Mouse (Mus musculus): Measurements from ENCODE around the gene Blm.

Gene Blm

DNA sequence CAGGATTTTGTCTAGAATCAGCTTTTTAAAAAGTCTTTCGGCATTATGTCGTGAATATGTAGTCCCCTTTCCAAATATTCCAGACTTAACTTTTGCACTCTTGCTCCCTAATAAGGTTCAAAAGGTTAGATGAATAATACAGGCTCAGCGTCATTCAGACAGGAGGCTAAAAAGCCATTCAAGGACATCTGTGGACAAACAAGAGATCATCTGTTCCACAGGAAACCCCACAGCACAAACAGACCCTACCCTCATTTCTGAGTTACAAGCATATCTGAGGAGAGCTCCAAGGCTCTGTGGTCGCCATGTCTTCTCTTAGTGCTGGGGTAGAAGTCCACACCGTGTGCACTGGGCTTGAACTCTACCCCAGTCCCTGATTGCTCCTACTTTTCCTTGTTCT lies 70.1 kb downstream of the Blm start:
- CTCF ChIA-PET: no interaction called here

DNA sequence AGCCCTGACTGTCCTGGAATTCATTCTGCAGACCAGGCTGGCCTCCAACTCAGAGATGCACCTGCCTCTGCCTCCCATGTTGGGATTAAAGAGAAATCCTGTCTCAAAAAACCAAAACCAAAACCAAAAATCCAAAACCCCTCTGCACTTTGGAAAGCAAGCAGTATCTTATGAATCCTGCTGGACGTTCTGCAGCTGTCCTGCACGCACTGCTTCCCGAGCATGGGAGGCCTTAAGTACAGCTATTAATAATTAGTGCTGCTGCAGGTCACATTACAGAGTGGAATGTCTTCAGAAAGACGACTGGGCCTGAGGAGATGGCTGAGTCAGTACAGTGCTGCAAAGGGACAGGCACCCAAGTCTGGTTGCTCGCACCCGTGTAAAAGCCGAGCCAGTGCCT lies 73.0 kb downstream of the Blm start:
- CTCF ChIA-PET: no interaction called here

DNA sequence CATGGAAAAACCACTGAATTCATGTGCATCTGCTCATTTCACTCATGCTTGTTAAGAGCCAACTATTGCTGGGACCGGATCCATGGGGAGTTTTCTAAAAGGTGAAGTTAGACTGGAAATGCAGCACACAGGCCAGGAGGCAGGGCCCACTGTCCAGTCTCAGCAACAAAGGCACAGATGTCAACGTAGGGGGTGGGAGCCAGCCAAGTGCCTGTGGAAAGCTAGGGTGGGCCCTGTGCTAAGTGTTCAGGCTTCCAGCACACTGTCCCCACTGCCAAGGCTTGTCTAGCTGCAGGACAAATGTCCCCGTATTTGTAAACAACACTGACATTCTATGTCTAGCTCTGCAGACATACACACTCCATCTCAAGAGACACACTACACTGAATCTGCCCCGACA lies 74.0 kb downstream of the Blm start:
- CTCF ChIA-PET: no interaction called here

DNA sequence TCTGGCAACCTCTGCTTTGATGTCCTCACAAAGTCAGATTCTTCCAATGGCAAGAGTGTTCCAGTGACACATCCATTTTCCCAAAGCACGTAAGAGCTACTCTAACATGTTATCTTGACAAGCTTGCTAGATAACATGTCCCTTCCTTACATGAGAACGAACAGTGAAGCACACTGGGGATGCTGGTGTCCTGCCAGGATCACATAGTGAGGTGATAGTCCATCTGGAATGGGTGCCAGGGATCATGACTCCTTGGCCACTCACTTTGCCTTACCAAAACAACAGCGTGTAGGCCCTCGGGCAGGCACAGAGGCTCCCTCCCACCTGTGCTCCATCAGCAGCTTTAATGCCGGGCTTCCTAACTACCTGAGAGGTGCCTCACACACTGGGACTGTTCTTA lies 74.7 kb downstream of the Blm start:
- CTCF ChIA-PET: no interaction called here

DNA sequence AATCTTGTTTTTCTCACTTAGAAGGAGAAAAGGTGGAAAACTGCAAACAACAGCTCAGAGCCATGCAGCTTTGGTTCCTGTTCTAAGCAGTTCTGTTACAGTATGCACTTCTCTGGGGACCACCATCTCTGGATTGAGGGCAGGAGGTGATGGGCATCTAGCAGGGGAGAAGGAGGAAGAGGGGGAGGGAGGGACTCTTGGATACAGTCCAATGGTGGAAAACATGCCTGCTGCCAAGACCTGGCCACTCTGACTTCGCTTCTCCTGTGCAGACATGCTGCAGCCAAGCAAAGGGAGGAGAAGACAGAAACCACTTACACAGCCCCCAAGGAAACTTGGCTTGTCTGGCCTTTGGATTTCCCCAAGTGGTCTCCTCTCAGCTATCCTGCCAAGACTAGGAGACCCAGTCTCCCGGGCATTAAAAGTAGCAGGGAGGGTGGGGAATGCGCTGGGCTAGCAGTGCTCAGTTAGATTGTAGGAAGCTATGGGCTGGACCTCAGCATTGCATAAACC lies 77.0 kb downstream of the Blm start:
- CTCF ChIA-PET: no interaction called here

DNA sequence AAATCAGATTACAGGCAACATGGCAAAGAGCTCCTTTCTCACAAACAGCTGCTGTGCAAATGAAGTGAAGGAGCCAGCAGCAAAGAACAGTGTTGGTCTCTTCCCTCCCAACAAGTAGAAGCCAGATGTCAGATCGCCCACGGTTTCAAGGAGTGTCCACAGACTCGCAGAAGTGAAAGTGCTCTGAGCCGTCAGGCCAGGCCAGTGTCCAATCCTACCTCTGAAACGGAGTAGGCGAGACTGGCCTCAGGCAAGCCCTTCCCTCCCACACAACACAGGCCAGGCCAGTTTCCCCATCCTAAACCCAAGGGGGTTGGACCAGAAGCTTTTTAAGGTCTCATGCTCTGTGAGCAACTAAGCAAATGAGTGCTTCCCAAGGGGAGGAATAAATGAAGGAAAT lies 77.7 kb downstream of the Blm start:
- CTCF ChIA-PET: no interaction called here

DNA sequence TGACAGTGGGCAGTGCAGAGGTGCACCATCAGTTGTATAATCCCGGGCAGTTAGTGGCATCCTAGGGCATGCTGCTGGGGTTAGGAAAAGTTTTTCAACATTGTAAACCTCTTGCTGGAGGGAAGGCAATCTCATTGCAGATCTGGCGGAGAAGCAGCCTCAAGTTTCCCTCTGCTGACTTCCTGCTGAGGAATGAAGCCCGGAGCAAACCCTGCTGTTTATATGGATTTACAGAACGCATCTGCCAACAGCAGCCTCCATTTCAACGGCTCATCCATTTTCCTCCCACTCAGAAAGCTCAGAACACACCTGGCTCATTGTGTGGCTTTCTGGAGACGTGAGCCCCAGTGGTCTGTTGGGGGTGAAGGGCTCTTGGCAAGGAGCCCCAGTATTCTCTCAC lies 78.6 kb downstream of the Blm start:
- CTCF ChIA-PET: no interaction called here

DNA sequence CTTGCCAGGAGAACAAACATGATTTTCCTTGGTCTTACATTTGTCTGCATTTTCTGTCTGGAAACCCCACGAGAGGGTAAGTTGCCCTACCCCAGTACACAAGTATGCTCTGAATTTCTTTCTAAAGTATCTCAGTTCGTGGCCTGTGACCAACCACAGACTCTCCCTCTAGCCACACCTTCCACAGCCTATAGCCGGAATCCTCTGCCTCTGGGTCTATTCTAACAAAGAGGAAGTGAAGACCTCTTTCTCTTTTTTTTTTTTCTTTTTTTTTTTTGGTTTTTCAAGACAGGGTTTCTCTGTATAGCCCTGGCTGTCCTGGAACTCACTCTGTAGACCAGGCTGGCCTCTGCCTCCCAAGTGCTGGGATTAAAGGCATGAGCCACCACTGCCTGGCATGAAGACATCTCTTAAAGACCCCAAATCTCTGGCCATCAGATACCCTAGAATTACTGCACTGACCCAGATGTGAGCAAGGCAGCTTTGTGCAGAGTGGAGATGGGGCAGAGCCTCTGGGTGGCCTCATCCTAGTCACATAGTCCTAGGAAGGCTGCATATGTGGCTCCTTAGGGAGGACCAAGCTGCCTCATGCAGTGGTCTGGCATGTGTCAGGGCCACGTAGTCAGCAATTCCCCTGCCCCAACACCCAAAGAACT lies 79.3 kb downstream of the Blm start:
- CTCF ChIA-PET: no interaction called here

DNA sequence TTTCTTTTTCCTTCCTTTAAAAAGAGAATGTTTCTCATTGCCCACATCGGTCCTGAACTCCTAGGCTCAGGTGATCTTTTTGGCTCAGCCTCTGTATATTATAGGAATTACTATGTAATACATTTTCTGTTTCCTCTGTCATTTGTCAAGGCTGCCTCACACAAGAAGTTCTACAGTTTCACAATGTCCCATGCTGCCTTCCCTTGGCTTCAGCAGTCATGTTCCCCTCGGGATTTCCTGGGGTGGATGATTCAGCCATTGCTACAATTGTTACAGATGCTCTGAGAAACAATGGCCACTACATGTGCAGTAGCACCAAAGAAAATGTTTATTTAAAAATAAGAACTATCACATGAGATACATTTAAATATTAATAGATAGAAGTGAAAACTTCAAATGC lies 80.1 kb downstream of the Blm start:
- CTCF ChIA-PET: no interaction called here

DNA sequence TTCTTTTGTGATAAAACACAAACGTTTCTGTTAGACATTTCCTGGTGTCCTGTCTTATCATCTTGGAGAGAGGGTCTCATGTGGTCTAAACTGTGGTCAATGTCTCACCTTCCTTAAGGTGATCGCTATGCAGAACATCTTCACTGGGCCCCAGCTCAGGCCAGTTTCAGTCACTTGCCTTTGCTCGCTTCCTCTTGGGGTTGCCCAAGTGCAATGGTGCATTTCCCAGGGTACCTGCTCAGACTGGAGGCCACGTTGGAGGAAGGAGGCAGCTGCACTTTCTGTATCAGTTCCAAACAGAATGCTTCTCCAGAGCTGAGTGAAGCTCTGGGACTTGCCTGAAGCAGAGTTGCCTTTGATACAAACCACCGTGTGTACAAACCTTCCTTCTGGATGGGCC lies 80.9 kb downstream of the Blm start:
- CTCF ChIA-PET: no interaction called here

DNA sequence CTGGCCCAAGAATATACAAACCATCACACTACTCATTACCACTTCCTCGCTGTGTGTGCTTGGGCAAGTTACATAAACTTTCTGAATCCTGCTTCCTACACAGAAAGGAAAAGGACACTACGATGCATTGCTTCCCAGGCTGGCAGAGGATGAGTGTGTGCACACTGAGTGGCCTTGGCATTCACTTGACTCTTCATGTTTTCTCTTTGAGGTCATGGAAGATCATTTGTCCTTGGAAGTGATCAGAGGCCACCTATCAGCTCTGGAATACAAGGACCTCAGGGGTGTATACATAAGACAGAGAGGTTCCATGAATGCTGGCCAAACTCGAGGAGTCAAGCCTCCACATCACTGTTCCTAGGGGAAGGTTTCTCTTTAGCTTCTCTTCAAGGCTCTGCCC lies 81.8 kb downstream of the Blm start:
- CTCF ChIA-PET: no interaction called here

DNA sequence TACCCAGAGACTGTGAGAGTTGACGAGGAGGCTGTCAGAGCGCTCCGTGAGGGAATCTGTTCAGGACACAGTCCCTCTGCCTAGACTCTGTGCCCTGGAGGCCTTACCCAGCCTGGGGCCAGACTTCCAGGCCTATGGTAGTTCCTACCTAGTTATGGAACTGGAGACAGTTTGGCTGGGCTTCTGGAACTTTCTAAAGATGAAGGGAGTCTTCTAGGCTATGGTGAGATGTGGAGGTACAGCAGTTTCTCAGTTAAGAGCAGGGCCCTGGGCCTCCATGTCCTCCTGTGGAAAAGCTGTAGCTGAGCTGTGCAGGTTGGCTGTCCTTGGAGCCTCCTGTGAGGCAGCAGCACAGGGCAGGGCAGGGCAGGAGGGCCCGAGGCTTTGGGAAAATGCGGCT lies 82.7 kb downstream of the Blm start:
- CTCF ChIA-PET: no interaction called here

DNA sequence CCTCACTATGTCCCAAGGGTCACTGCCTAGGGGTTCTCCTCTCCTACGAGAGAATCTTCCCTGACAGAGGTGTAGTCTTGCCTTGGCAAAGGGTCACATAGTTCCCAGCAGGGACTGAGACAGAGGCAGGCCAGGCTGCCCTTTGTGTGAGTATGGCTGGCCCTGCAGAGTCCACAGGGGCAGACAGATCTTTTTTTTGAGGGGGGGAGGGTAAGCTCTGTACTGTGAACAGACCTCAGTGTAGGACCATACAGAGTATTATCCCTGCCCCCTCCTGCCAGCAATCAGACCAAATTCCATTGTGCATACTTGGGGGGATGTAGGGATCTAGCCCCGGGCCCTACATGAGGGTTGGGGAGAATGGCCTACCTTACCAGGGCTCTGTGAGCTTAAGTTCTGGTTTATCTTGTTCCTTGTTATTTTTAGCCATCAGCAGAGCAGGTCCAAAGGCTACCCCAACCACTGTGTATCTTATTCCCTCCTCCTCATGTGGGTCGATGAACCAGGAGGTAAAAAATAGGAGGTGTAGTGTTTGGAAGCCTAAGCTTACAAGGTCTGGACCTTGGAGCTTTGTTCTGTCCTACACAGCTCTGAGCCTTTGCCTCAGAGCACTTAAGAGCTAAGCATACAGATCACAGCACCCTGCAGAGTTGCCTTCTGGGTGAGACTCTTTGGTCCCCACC lies 83.2 kb downstream of the Blm start:
- CTCF ChIA-PET: no interaction called here

DNA sequence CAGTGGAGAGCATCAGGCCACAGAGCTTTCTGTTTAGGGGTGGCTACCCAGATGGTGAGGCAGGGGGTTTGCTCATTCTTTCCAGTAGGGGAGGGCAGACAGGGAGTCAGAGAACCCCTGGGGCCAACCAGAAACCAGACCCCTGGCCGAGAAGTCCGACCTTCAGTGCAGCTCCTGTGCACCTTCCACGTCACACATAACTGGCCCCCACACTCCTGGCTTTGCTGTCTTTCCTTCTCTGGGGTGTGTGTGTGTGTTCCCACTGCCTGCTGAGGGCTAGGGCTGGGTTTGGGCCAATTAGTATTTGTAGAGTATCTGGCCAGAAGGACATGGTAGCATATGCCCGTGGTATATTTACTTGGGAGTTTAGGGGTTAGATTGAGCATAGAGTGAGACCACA lies 84.6 kb downstream of the Blm start:
- CTCF ChIA-PET: no interaction called here

DNA sequence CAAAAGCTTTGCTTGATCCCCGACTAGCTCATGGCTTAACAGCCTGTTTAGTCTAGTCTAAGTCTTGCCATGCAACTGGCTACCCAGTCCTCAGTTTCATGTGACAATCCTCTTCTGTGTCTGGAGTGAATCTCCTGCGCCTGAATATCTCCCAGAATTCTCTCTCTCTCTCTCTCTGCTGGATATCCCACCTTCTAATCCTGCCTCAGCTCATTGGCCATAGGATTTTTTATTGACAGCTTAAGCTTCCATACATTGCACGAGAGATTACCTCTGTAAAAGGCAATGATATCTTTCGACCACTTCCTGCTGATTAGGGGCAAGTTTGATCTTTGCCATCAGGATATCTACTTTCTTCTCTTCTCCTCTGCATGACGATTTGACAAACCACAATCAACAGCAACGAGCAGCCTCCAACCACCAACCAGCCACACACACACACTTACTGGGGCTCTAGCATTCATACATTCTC lies 85.3 kb downstream of the Blm start:
- CTCF ChIA-PET: no interaction called here

DNA sequence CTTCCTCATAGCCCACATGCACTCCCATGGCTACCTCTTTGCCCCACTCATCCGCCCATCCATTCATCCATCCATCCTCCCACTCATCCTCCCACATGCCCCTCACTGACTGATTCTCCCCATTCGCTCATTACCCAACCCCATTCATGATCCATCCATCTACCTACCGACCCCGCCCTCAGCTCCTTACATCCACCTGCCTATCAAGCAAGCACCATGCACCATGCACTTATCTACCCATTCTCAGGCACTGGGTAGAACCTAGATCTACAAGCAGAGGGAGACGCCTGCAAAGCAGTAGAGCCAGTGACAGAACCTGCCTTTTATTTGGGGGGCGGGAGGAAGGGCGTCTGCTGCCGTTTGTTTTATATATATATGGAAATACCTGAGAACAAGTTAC lies 87.6 kb downstream of the Blm start:
- CTCF ChIA-PET: no interaction called here

DNA sequence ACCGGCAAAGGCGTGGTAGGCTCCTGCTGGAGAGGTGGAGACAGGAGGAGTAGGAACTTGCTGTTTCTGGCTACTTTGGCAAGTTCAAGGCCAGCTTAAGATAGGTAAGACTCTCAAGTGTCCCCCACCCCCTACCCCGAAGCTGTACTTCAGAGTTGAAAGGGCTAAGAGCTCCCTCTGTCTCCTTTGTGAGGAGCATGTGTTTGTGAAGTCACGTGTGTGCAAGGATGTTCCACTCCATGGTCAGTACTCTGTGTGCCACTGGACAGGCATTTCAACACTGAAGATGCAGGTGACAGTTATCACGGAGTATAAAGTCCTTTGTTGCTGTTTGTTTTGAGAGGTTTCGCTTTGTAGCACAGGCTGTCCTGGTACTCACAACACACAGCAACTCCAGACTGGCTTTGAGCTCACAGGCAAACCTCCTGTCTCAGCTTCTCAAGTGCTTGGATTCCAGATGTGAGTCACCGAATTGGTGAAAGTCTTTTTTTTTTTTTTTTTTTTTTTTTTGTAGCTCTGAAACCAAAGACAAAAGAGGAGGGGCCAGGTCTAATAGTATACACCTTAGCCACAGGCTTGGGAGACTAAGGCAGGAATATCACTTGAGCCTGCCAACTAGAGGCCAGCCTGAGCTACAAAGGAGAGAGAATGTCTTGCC lies 88.6 kb downstream of the Blm start:
- CTCF ChIA-PET: interaction anchor here (0.6 kb wide), 1 partner anchor 734 kb away, joined by 3 read pairs; no protein-coding TSS in a partner anchor

DNA sequence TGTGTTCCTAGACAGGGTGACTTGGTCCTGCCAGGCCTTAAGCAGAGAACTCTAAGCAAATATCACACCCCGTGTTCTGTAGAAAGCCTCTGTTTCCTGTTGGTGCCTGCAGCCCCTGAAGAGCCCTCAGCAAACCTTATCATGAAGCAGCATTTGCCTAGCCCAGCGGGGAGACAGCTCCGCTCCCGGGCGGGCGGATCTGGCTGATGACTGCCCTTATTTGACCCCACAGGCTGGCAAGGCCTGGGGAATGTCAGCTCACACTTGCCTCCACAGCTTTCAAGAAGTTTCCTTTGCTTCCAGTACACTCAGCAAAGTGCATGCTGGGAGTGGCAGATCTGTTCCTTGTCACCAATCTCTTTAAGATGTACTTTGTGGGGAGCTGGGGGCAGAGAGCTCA lies 89.4 kb downstream of the Blm start:
- CTCF ChIA-PET: interaction anchor here (0.5 kb wide), 1 partner anchor 519 kb away, joined by 3 read pairs; no protein-coding TSS in a partner anchor

DNA sequence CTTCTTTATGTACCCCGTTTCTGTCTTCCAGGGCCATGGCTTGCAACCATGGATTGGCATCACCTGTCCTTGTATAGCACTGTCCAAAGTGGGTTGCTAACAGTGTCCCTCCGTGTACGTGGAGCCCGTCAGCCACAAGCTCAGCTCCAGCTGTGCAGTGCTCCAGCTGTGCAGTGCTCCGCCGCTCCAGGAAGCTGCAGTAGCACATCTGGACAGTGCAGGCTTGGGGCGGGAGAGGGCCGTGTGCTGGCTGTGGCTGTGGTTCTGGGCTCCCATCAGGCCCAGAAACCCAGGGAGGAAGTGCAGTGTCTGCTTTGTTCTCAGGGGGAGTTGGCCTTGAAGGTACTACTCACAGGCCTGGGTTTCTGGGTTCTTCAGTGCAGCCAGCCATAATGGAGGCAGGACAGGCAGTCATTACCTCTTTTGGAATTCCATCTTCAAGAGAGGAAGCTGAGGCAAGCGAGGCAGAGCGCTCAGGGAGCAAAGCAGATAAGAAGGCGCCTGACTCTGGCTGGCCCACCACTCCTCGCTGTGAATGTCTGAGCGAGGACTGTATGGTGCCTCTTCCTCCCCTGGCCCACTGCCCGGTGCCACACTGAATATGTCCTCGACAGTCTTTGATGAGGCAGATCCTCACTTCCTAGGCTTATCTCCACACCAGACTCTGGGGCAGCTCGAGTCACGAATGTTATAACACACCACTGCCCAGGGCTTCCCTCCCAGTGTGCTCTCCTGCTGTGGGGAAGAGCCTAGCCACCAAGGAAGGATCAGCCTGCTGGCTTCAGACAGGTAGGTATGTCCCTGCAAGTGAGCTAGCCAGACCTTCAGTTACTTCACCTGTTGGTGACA lies 90.3 kb downstream of the Blm start:
- CTCF ChIA-PET: interaction anchor here (0.5 kb wide), 1 partner anchor 520 kb away, joined by 3 read pairs; no protein-coding TSS in a partner anchor

DNA sequence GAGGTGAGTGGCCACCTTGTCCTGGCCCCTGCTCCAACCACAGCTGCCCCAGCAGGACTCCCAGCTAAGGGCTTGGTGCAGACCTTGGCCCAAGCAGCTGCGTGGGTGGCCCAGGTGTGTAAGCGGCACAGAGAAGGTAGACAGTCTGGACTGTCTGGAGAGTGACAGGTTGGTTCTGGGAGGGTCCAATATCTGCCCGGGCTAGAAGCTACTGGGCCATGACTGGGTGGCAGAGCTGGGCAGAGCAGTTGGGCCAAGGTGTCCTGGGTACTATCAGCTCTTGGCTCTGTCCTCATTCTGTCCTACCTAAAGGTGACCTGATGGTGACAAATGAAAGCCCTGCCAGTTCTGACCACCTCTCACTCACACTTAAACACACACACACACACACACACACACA lies 91.8 kb downstream of the Blm start:
- CTCF ChIA-PET: no interaction called here

DNA sequence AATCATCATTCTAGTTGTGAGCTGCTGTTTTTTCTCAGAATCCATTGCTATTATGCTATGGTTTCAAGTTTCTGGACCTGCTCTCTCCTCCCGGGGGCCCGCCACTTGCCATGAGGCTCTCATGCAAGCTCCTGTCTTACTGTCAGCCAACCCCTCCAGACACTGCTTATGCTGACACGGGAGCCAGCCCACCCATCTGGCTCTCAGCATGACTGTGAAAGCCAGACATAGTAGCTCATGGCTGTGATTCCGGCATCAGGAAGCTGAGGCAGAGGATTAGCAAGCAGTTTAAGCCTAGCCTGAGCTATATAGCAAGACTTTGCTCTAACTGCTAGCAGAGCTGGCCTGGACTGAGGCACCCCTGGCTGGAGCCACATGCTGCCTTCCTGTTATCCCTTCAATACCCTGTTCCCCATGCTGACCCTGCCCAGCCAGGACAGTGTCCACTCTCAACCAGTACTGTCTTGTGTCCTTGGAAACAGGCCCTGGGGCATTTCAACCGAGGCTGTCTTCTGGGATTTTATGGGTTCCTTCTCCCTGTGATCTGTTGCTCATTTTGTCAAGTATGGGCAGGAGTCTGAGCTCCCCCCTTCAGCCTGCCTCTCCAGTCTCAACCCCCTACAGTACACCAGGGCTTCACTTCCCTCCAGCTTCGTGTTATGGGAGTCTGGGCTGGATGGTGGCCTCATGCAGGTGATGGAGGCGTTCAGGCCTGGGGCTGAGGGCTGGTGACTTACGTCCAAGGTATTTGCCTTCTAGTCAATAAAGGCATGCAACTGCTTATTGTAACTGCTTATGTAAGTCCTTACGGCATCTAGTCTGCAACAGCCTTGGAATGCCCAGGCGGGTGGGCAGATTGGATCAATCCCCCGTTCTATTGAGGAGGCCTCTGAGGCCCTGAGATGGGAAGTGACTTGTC lies 92.7 kb downstream of the Blm start:
- CTCF ChIA-PET: no interaction called here

All from spleen, embryonic (tissue).